Mouse (Mus musculus) liver, embryonic 14.5 days (tissue): ENCODE results near the gene Gm37240.

ENCODE experiments used
- CTCF ChIP-seq: IDR thresholded peaks from 2 replicates; pipeline ENCODE4 v1.5.1; 2016; ENCODE audit warnings: antibody characterized with exemption, low read depth, control low read depth
- EP300 ChIP-seq: IDR thresholded peaks from 2 replicates; pipeline ENCODE4 v1.6.1; 2016; ENCODE audit warnings: antibody characterized with exemption, low read depth

- TF ChIP-seq CTCF (peak; percentile 38), EP300 (no peak)
These were observed 1174.4 kb downstream of the Gm37240 start for GRCm38 (mm10) chr3:84712941-84713340.
